Mouse (Mus musculus) testis, postnatal 10 days (tissue): ENCODE data around the gene Acot12.
A peak's percentile ranks its signal among the peaks of the same experiment; 100 is the strongest.

Source experiments
- DNase-seq: peaks from one replicate; pipeline ENCODE4 v3.0.0; 2021; ENCODE audit warnings: low spot score

Gene Acot12

DNA sequence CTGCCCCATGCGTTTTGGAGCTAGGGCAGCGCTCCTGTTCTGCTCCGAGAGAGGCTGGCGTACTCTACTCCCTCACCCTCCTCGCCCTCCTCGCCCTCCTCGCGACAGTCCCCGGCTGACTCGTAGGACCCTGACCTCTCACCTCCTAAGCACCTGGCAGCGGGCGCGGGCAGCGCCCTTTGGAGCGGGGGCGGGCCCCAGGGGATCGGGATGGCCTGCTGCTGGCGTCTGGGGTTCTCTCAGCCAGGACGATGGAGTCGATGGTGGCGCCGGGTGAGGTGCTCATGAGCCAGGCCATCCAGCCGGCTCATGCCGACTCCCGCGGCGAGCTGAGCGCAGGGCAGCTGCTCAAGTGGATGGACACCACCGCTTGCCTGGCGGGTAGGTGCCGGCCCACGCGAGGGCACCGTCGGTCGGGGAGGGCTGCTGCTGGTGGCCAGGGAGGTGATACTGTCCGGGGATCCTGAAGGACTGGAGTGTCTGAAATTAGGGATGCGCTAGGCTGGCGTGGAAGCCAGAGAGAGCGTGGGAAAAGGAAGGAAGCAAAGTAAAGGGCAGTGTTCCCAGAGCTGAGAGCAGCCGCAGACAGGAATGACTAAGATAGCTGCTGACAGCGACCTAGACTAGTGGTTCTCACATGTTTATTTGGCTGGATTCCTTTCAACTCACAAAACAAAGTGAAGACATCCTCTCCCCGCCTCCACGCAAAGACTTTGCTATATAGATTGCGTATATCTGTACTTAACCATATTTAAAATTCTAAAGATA is at the start of gene Acot12:
TSS of gene Acot12 (plus strand) at position 233 of the 768 bp plus-strand sequence.
- peak; percentile 55 for DNase-seq

DNA sequence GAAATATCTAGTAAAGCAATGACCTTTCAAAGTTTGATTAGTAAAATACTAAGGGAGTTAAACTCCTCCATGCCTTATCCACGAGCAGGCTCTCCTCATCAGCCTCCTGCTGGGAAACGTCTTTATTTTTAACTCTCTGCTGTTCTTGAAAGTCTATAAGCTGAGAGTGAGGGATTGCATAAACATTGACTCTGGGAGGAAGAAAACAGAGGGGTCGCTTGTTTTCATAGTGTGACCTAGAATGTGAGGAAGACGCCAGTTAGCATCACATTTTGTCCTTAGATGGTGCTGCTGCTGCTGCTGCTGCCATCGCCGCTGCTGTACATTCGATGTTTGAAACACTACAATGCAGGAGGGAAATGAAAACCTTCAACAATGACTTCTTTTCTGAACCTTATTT is 47.7 kb upstream of the Acot12 start:
- no peak for DNase-seq

DNA sequence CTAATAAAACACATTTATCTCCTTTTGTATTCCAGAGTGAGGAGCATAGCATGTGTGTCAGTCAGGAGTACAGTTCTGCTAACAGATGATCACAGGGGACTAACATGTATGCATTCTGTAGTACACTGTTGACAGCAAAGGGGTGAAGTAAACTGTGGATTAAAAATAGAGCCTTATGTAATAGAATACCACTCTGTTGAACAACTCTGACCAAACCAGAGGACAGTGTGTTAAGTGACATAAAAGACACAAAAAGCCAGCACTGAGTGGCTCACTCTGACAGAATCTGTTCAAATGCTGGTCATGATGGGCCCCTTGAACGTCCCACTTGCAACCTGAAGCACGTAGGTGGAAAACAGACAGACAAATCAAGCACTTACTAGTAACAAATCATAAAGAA is 45.9 kb upstream of the Acot12 start:
- DNase-seq: no peak

DNA sequence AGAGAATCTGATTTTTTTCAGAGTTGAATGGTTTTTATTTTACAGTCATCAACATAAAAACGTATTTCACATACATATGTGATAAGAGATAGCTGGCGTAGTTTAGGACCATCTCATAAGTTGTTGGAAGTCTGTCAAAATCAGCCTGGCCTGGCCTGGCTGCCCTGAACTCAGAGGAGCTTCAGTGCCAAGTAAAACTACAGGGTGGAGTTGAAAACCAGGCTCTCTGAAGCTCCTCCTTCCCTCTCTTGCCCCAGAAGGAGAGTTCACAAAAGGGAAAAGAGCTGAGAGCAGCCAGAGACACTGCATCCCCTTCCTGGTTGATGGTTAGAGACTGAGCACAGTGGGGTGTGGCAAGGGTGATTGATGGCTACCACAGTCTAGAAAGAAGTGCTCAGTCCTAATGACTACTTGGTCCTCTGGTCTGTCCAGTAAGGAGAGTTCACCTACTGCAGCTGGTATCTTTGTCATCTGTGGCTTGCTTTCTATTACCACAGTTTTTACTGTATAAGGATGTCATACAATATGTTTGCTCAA is 45.1 kb upstream of the Acot12 start:
- no peak for DNase-seq

DNA sequence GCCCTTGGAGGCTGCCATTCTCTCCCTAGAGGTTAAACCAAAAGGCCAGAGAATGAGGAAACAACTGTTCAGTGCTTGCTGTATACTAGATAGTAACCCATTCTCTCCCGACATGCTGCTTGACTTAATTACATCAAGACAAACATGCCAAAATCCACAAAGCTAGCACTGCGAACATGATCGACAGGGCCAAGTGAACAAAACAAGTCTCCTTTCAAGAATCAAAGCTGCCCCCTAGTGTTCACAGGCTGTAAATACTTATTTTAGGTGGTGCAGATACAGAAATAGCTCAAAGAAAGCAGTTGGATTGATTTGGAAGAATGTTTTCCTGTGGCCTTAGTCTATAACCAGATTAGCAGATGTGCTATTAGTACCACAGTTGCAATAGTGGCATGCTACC is 44.3 kb upstream of the Acot12 start:
- no peak for DNase-seq

DNA sequence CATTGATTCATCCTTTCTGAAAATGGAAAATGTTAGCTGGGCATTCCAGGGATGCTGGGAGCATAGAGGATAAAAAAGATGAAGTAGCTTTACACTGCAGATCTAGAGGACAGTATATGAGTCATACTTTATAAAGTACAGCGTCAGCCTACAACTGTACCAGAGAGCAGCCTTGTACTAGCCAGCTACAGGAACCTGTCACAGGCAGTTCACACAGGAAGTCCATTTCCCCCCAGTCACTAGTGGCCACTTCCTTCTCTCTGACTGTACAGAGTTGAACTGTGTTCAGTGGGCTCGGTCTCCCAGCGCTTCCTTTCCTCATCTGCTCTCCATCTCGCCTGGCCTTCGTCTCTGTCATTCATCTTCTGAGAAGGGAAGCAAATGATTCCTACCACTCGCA is 39.0 kb upstream of the Acot12 start:
- DNase-seq: no peak

DNA sequence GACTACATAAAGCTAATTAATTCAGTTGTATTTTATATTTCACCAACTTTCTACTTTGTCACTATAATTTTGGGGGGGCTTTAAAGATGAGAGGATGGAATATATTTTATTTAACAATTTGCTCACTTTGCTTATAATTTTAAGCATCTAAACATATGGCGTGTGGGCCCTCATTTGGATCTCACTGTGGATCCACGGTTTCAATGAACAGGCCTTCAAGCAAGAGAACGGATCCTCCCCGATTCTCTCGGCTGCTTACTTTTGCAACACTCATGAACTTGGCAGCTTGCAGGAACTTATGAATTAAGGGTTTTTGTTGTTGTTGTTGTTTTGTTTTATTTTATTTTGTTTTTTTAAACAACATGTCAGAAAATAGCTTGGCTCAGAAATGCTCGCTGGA is 21.8 kb upstream of the Acot12 start:
- DNase-seq: no peak

DNA sequence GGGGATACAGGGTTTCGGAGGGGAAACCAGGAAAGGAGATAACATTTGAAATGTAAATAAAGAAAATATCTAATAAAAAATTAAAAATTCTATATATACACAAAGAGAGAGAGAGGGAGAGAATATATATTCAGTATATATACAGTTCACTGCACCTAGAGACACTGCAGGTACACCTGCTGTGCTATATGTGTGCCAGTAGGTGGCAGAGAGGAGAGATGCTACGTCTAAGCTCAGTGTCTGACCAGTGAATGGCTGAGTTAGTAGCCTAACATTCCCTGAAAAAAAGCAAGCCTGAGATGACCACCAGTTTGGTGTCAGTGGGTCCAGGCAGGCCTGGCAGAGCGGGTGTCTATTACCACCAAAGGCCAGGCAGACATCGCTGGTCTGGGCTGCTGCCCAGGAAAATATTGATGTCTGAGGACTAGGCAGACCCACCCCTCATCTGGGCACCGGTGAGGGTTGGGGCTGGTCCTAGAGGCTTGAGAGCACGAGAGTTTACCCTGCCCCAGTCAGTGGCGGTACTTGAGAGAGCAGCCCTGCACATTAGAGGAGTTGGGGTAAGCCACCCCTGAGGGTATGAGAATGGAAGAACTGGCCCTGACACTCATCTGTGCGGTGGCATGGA is 18.1 kb upstream of the Acot12 start:
- DNase-seq: no peak

DNA sequence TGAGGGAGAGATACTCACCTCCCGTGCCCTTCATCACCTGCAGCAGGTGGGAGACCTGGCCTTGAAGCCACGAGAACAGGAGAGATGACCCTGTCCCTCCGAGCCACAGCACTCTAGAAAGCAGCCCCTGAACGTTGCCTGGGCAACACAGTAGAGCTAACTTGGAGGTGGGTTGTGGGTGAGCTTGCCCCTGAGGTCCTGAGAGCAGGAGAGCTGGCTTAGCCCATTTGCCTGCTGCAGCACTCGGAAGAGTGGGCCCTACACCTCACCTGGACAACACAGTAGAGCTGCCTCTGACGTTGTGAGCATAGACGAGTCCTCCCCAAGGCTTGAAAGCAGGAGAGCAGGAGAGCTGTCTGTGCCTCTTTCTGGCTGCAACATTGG is 17.6 kb upstream of the Acot12 start:
- DNase-seq: no peak

DNA sequence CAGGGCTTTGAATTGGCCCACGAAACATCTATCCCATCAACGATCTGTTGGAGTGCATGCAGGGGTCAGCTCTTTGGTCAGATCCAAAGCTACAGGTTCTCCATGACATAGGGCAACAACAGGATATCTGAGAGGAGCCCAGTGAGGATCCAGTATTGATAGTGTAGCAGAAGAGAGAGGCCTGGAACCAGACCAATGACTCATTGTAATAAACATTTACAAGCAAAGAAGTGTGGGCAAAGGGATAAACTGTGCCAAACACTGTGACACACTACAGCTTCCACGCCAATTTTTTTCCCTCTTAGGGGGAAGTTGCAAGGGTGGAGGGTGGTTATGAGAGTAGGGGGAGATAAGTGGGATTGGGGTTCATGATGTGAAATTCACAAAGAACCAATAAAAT is 17.1 kb upstream of the Acot12 start:
- no peak for DNase-seq

DNA sequence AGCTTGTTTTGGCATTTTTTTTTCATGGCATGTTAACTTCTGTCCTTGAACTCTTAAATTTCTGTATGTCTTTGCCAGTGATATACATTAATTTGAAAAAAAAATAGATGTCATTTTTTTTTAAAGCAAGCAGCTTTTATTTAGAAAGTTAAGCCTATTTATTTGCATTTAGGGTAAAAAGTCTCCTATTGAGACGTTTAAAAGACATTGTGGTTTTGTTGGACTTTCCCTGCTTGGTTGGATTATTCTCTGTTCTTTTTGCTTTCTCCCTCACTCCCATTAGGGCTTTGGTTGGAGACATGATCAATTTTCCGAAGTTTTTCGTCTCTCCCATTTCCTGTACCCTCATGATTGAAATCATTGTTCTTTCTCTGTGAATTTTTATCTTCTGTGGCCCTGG is 16.2 kb upstream of the Acot12 start:
- no peak for DNase-seq

DNA sequence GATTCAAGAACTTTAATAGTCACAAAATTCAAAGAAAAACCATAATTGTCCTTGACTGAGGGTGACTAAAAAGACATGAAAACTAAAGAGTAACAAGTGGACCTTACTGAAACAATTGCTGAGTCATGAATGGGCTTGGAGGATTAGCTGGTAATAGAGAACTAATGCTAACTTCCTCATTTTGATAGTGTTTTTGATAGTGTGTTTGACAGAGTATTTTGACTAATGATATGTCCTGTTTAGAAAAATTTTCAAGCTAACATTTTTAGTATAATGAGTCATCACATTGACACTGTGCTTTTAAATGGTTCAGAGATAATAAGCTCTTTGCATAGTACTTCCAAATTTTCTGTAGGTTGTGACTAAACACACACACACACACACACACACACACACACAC is 13.4 kb upstream of the Acot12 start:
- DNase-seq: no peak

DNA sequence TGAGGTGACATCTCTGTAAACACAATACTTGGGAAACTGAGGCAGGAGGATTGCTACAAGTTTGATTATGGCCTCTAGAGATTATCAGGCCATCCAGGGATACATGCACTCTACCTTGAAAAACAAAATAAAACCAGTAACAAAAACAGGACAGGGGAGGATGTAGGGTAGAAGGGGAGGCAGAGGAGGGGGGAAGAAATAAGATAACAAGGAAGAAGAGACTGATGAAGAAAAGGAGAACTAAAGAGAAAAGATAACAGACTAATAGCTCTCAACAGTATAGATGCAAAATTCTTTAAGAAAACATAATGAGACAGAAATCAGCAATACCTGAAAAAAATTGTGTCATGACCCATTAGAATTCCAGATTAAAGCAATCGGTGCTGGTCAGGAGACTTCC is 4.1 kb upstream of the Acot12 start:
- no peak for DNase-seq

DNA sequence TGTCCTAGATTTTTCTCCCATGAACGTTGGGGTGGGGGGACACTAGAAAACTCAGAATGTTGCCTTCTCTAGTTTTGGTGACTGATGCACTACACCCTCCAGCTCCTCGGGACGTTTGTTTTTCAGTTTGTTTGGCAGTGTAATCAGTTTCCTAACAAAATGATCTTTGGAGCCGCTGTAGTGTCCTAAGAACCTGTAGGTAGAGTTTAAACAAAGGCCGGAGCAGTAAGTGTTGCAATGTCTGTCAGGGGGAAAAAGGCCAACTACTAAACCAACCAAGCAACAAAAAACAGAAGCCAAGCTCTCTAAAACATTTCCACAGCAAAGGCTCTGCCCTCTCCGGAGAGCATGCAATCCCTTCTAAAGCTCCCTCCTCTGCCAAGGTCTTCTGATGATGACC is 461 bp upstream of the Acot12 start:
- no peak for DNase-seq

DNA sequence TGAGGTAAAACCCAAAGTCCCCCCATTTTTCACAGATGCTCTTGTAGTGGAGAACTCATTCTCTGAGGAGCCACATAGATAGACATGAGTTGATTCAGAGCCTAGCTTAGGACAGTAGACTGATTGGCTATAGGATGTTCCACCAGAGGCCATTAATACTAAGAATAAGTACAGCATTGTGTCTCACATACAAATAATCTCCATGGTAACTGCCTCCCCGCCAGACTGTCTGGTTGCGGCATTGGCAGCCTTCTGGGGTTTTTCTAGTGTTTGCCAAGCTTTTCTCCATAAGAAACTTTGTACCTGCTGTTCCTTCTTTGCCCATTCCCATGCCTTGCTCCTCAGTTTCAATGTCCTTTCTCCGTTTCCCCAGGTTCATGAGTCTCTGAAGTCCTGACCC is 1.9 kb downstream of the Acot12 start:
- no peak for DNase-seq

DNA sequence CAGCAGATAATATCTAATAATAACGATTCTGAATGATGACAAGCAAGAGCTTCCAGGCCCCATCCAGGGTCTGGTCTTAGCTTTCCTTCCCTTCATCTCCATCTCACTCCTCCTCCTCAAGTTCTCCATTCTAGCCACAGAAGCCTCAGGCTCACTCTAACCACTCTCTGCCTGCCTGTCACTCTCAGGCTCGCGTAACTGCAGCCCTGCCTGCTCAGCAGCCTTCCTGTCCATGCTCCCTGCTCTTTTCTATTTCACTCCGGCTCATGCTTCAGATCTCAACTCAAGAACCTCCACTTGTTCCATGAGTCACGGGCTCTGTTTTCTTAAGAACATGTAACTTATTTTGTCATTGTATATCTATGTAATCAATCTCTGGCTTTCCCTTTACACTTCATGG is 5.2 kb downstream of the Acot12 start:
- DNase-seq: no peak

DNA sequence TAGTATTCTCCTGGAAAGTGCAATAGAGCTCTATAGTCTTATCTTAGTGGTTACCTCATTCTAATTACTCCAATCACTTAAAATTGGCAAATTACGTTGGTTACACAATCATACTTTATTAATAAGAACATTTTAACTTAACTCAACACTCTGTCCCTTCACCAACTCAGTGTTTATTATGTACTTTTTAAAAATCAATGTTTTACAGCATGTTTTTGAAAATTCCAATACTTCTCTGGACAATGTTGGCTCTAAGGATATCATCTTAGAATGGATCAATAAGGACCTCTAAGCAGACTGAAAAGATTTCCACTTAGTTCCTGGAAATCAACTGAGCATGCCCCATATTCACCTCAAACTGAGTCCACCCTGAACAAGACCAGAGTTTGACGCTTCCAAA is 7.1 kb downstream of the Acot12 start:
- no peak for DNase-seq

DNA sequence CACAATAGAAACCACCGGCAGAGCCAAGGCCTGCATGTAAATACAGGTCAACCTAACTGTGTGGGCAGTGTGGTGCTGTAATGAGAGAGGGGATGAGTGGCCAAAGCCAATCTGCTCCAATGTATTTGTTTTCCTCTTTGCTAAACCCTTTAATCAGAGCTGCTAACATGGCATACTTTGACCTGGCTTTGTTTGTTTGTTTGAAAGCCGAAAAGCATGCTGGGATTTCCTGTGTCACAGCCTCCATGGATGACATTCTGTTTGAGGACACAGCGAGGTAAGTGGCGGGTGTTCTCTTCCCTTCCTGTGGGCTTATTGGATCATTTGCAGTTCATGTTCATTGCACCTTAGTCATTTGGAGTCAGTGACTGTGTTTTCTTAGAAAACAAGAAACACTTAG is 8.7 kb downstream of the Acot12 start:
- no peak for DNase-seq

DNA sequence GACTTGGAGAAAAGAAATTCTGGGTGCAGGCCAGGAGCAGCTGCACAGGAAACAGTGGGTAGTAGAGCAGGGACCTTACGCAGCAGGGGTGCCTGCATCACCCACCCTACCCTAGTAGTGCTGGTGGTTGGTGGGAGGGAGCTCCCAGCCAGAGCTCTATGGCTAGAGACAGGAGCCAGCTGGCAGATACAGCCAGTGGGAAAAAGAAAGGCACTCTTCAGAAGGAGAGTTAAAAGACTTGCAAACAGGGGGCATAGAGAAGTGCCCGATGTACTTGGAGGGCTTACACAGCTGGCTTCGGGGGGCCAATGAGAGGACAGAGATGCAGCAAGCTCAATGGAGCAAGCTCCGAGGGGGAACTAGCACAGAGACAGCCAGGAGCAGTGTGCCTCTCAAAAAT is 12.4 kb downstream of the Acot12 start:
- no peak for DNase-seq

DNA sequence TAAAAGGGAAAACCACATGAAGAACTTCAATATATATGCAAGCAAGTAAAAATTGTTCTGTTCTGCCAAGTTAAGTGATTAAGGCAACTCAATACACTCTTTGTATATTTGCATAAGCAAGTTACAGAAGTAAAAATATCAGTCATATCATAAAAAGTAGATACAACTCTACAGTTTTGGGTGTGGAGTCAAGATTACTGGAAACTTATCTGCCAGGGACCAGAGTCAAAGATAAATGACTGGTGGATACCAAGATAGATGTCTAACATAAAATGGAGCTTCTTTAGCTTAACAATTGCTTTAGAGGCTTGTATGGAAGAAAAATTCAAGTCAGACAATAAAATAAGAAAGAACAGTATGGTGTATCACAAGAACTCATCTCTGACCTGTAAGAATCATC is 13.4 kb downstream of the Acot12 start:
- no peak for DNase-seq

DNA sequence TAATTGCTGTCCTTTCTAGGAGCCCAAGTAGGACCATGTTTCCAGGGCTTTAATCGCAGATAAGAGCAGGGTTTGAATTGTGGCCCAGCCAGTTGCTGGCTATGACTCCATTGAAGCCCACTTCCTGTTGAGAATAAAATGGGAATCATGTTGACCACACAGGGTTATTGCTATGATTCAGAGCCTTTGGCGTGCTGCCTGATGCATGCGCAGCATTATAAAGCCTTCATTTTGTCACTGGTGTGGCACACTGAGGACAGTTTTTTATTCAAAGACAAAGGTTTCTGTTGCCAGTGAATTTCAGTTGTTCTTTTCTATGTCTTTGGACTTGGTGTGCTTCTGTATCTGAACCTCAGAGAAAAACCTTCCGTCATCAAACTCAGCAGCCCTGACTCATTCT is 14.9 kb downstream of the Acot12 start:
- DNase-seq: no peak

DNA sequence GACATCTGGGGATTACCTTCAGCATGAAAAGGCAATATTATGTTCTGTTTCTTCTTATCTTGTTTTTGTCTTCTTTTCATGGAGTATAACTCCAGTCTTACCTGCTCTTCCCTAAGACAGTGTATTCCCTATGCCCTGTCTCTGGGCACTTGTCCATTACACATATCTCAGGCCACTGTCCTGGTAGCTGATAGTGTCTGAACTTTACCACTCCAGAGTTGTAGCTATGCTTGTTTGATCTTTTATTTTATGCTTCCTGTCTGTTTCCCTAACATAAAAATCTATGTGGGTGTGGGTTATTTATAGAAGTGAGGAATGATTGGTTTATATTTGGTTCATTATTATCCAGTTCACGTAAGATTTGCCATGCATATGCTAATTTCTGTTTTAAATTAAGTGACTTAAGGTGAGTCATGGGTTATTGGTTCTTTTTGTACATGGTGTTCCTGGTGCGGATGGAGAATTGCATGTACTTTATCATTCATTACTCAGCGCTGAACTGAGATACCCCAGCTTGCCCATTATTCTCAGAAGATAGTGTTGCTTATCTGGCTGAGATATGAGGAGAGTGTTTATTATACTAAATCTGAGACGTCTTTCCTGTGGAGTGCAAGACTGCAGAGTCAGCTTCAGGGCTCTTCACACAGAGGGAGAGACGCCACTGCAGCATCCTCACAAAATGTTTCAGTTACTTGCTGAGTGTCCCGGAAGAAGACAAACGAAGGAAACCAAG is 17.2 kb downstream of the Acot12 start:
- no peak for DNase-seq

DNA sequence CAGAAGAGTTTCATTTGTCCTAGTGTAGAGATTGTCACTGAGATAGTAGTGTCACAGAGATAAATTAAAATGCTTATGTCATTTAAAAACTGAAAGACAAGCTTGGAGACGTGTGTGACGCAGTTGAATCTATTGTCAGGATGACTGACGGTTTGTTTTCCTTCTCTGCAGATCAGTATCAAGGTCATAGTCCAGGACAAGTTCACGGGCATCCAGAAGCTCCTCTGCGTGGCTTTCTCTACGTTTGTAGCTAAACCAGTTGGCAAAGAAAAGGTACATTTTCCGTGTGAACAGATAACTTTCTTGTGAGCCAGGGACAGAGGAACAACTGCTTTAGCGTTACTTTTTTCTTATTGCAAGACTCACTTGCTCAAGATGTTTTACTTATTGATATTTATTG is 18.5 kb downstream of the Acot12 start:
- no peak for DNase-seq
